Mouse (Mus musculus) ES-E14 (cell line): Measurements from ENCODE around the gene Zfp639.

ENCODE experiments used
- HCFC1 ChIP-seq: IDR thresholded peaks from 2 replicates; pipeline ENCODE4 v1.6.1; 2012; ENCODE audit warnings: low read length, inconsistent platforms, borderline replicate concordance; ENCODE audit not compliant: insufficient read depth
- MAFK ChIP-seq: IDR thresholded peaks from 2 replicates; pipeline ENCODE4 v1.6.1; 2014; ENCODE audit warnings: mild to moderate bottlenecking, low read depth, low read length, inconsistent platforms; ENCODE audit not compliant: insufficient read depth
- ZC3H11A ChIP-seq: IDR thresholded peaks from 2 replicates; pipeline ENCODE4 v1.6.1; 2012; ENCODE audit warnings: low read depth, mild to moderate bottlenecking, inconsistent platforms, low read length, borderline replicate concordance
- ZNF384 ChIP-seq: IDR thresholded peaks from 2 replicates; pipeline ENCODE4 v1.6.1; 2012; ENCODE audit warnings: low read depth, low read length, inconsistent platforms

- TF ChIP-seq ZNF384 (no peak), HCFC1 (no peak), MAFK (no peak), ZC3H11A (no peak)
Measured at GRCm38 (mm10) chr3:32537556-32537955, 27.5 kb downstream of the Zfp639 start.
